Mouse (Mus musculus) frontal cortex, postnatal 25 days (tissue): ENCODE results near the gene Anapc15.

Experiments used
- DNase-seq, 2 experiments: peaks; one replicate each; pipeline ENCODE4 v3.0.0; 2022; ENCODE audit warnings: low spot score in 2 of 2

The Anapc15 gene

DNA sequence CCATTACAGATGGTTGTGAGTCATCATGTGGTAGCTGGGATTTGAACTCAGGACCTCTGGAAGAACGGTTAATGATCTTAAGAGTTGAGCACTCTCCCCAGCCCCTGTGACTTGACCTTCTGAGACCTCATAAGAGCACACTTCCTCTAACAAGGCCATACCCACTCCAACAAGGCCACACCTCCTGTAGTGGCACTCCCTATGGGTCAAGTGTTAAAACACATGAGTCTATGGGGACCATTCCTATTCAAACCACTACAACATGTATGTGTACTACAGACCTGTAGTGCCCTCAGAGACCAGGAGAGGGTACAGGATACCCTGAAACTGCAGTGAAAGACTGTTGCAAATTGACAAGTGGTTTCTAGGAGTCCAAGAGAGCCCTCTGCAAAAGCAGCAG is 15.6 kb upstream of the Anapc15 start:
- no peak for DNase-seq

DNA sequence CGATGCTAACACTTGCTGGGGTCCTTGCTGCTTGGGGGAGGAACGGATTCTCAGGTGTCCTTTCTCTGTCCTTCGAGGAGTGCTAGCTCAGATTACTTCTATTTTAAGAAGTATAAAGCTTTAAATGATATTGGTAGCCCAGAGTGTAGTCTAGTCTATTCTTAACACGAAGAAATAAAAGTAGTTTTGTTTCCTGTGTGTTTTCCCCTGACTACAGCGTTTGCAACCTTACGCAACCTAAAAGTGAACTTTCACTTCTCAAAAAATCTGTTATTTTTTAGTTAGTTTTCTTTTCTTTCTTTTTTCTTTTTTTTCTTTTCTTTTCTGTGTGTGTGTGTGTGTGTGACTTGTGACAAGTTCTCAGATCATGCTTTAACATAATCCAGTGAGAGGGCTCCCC is 11.8 kb upstream of the Anapc15 start:
- no peak for DNase-seq

DNA sequence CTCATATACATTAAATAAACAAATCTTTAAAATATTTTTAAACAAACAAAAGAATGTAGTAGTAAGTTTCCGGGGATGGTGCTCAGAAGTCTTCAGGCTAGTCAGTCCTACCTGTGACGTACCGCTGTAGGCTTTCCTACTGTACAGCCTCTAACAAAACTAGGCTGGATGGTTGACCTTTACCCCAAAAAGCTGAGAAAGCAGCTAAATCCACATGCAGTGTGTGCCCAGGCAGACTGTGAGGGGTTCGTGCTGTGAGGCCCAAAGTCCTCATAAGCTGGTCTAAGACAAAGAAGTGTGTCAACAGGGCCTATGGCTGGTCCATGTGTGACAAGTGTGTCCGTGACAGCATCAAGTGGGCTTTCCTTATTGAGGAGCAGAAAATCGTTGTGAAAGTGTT is 10.7 kb upstream of the Anapc15 start:
- DNase-seq, result no peak

DNA sequence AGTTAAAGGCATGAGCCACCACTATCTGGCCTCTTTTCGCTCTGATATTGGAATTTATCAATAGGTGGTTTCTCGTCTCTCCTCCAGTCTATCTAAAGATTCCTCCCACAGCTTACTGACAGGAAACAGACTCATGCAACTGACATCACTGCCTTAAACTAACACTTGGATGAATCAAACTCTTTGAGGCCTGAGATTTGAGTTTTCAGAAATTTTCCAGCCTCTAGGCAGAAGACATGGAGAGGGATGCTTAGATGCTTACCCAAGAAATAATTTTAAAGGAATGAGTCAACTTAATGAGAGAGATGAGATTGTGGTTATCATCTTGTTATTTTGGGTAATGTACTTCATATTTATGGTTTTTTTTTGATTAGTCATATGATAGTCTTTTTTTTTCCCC is 9.7 kb upstream of the Anapc15 start:
- DNase-seq, result no peak

DNA sequence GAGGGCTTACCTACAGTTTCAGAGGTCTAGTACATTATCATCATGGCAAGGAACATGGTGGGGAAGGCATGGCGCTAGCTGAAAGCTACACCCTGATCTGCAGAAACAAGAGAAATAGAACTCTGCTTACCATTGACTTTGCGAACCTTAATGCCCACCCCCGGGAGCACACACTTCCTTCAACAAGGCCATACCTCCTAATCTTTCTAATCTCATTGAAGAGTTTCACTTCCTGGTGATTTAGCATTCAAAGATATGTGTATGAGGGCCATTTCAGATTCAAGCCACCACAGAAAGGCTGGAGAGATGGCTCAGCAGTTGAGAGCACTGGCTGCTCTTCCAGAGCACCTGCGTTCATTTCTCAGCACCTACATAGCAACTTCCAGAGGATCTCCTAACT is 6.4 kb upstream of the Anapc15 start, which contains the start of gene Folr2:
TSS of gene Folr2 (minus strand) at position 101 of the 400 bp plus-strand sequence.
- no peak for DNase-seq

DNA sequence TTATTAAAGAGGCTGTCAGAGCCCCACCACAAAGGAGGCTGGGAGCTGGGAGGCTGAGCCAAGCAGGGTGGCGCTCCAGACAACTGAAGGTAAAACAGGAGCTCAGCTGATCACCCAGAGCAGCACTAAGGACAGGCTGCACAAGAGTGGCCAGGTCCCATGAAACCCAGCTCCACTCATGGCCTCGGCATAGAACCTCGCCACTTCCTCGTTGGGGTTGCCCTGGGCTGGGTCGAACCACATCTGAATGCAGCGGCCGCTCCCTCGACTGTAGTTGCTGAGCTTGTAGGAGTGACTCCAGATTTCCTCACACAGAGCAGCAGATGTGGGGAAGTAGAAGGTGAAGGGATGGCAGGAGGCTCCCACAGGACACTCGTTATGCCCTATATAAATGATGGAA is 5.2 kb upstream of the Anapc15 start:
- no peak for DNase-seq

DNA sequence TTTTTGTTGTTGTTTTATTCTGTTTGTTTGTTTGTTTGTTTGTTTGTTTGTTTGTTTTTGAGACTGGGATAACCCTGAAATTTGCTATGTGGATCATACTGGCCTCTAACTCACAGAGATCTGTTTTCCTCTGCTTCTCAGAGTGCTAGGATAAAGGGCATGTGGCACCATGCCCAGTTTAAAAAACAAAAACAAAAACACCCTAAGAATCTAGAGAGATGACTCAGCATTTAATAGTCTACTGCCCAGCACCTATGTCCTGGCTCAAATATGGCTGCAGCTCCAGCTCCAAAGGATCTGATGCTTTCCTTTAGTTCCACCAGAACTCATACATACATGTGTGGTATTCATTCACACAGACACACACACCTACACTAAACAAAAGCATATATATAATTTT is 2.5 kb upstream of the Anapc15 start:
- no peak for DNase-seq

DNA sequence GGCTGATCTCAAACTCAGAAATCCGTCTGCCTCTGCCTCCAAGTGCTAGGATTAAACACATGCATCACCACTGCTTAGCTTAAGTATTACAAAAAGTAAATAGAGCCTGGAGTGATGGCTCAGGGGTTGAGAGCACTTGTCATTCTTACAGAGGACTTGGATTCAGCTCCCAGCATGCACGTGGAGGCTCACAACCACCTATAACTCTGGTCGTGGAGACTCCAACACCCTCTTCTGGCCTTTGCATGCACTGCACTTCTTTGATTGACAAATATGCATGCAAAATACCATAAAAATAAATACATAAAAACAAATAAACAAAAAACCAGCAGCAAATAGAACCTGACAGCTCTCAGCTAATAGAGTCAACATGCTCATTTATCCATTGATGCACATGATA is 1.2 kb upstream of the Anapc15 start:
- DNase-seq, result no peak

DNA sequence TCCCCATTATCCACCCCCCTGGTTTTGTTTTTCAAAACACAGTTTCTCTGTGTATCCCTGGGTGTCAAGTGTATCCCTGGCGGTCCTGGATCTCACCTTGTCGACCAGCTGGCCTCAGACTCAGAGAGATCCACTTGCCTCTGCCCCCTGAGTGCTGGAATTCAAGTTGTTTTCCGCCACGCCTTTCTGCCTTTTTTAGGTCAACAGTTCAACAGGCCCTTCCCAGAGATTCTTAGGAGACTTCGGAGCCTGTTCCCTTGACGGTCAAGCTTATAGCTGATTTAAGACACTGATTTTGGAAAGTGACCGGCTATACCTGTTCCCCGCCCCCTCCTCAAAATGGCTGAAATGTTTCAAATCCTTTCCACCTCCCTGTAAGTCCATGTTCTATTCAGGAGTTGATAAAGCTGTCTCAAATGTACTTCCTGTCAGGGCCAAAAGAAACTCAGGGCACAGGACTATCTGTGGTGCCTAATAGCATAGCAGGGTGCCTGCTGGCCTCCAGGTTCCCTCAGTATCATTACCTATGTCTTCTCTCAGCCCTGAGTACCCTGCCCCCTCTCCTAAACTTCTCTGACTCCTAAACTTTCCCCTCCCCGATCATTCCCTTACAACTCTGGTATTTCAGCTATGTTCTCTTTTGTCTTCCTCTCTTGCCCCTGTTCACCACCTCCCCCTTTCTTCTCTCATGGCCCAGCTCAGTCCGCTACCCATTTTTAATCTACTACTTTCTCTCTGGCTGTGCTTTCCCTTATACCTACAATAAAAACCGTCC is 3.2 kb downstream of the Anapc15 start:
- no peak for DNase-seq

DNA sequence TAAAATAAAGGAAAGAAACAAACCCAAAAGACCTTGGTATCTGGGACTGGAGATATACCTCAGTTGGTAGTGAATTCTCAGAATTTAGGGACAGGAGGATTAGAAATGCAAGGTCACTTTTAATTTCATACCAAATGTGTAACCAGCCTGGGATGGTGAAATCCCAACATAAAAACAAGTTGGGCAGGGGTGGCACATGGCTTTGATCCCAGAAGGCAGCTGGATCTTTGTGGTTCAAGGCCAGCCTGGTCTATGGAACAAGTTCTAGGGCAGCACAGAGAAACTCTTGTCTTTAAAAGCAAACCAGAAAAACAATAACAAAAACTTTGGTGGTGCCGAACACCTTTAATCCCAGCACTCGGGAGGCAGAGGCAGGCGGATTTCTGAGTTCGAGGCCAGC is 4.0 kb downstream of the Anapc15 start:
- no peak for DNase-seq

DNA sequence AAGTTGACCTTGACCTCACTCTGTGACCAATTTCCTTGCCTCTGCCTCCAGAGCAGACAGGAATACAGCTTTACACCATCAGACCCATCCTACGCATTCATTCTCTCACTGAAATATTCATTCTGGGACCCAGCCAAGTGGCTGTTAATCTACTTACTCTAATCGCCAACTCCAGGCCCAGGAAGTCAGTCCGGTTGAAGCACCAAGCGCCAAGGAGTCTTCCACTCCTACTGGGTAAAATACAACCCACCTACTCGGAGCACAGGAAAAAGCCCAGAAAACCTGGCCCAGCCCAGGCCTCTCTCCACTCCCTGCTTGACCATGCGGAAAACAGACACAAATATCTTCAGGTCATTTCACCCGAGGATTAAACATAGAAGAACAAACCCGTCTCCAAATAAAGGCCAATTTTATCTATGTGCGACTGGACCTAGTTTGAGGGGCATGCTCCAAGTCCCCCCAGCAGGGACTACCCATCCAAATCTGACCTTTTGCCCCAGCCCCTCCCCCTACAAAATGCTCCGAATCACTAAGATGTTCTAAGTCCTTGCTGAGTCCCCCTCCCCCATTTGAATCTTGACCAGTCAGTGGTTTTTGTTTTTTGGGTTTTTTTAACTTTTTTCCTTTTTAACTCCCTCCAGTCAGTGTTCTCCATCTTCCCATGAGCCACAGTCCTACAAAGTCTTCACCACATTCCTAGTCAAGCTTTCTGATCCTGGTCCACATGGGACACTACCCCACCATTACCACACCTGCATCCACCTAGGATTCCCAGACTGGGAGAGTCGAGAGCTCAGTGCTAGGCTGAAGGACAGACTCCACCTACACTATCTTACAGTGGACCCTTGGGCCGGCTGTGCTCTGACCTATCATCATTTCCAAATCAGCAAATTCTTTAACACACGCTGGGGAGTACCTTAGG is 5.0 kb downstream of the Anapc15 start:
- DNase-seq, result no peak

DNA sequence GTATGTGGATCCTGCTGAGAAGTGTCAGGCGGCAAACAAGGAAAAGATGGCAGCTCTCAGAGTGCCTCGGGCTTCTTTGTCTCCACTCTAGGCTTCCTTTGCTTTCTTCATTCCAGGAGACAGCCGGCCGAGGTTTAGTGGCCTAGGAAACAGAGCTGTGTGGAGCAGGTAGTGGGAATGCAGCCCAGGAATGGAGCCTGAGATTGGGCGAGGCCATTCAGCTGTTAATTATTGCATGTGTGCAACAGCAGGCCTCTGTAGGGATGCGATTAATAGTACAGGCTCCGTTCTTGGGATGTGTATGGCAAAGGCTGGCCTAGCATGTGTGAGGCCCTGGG is 5.6 kb downstream of the Anapc15 start:
- no peak for DNase-seq

DNA sequence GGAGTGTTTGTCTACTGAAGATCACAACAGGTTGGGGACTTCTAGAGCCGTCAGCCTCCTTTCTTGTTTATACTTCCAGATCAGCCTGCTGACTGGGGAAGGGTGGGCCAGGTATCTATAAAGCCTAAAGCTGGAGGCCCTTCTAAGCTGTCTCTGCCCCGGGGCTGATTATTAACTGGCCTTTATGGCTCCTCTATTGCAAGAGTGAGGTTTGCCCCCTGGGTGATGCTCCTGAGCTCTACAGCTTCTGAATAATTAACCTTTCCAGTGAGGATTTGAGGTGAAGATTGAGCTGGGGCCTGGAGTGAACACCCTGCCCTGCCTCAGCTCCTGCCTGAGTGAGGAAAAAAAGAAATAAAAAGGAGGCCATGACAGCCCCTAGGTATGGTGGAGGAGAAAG is 7.1 kb downstream of the Anapc15 start, which contains the start of gene Folr1:
TSS of gene Folr1 (minus strand) at position 160 of the 400 bp plus-strand sequence.
- no peak for DNase-seq

DNA sequence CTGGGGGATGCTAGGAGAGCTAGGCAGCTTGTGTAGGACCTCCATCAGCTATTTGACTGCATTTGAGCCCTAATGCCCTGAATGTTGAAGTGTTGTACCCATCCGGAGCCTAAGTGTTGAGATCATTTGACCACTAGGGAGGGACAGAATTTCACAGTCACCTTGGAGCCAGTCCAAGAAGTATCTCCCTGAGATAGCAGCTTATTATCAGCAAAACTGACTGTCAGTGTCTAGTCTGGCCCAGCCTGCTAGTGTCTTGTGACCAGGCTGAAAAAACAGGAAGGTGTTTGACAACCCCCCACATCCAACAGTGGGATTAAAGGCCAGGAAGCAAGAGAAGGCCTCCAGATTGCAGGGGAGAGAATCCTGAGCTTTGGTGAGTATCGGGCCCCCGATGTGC is 7.8 kb downstream of the Anapc15 start:
- DNase-seq, result no peak

DNA sequence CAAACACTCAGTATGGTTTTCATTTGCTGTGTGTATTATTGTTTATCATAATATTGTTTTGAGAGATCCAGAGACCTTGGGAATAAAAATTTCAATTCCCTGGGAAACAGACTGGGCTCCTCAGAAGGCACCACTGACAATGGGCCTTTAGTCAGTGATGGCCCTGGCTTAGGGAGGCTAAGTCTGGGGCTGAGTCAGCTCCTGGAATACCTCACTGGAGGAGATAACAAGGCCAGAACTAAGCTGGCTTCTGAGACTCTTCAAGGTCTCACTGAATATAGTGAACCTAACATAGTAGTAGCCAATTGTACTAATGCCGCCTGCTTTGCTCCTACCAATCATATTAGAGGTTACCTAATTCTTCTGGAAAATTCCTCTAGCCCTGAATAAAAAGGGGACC is 12.5 kb downstream of the Anapc15 start:
- no peak for DNase-seq

DNA sequence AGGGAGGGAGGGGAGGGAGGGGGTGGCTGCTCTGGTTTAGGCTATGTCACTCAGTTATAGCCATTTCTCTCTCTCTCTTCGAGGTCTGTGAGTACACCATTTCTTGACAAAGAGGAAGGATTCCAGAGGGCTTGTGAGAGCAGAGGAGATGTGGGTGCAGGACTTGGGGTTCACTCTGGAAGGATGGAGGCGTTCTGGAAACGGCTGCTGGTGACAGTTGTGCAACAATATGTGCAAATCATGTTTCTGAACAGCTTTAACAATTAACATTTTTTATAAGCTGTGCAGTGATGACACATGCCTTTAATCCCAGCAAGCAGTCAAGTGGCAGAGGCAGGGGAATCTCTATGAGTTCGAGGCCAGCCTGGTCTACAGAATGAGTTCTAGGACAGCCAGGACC is 17.3 kb downstream of the Anapc15 start:
- no peak for DNase-seq

DNA sequence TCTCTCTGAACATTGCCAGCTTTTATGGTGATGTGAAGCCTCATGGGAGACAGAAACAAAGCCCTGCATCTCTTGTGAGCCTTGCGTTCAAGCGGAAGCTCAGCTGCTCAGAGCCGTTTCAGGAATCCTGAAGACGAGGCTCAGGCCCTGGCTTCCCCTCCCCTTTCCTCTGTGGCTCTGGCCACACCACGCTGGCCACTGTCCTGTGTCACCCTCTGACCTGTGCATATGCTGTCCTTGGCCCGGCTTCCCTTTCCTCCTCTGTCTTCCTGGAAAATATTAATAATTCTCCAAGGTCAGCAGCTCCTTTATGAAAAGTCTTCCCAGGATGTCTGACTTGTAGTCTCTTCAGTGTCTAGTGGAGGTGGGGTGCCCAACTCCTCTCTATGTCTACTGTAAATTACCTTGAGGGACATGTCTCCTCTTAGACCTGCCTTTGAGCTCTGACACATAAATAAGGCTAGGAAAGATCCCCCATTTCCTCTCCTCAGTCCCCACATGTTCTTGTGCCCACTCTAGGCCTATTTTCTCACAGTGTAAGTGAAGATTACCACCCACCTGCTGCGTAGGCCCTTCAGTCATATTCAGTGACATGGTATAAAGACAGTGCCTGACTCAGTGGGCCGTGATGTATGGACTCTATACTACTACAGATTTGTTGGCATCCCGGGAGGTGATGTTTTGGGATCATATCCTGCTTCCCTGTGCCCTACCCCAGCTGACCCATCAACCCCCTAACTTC is 19.1 kb downstream of the Anapc15 start:
- no peak for DNase-seq

DNA sequence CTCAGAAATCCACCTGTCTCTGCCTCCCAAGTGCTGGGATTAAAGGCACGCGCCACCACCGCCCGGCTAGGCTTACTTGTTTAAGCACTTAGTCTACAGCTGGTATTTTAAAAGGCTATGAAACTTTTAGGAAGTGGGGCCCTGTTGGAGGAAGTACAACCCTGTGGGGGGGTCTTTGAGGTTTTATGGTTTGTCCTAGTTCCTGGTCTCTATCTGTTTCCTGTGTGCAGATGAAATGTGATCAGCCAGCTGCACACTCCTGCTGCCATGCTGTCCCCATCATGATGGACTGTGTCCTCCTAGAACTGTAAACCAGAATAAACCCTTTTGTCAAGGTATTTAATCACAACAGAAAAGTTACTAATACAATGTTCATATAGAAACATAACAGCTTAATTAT is 20.6 kb downstream of the Anapc15 start:
- no peak for DNase-seq

DNA sequence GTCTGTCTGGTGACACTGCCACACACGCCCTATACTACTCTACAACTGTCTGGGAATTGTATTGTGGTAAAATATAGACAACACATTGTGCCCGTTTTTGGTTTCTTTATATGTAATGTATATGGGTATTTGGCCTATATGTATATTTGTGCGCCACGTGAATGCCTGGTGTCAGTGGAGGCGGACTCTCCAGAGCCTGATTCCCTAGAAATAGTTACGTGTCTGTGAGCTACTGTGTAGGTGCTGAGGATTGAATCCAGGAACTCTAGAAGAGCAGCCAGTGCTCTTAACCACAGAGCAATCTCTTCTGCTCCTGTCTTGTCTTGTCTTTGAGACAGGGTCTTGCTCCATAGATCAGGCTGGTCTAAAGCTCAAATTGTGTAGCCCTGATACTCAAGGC is 22.8 kb downstream of the Anapc15 start:
- DNase-seq, result no peak

DNA sequence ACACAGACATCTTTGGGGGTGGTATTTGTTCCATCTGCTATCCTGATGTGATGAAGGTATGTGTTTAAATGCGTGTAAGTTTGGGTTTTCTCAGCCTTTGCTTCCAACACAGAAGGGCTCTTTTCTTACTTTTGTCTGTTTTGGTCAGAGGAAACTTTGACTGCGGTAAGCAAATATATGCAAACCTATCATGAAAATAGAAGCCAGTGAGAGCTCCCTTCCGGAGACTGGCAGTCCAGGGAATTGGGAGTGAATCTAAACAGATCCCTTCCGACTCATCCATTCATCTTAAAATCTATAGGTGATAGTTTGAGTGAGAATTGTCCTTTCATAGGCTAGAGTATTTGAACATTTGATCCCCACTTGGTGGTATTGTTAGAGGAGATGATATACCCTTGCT is 24.9 kb downstream of the Anapc15 start:
- no peak for DNase-seq

DNA sequence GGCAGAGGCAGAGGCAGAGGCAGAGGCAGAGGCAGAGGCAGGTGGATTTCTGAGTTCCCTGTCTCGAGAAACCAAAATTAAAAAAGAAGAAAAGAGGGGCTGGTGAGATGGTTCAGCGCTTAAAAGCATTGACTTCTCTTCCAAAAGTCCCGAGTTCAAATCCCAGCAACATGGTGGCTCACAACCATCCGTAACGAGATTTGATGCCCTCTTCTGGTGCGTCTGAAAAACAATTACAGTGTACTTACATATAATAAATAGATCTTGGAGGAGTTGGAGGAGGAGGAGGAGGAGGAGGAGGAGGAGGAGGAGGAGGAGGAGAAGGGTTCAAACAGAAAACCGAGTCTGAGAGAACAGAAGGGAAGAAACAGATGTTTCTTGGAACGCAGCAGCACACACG is 32.2 kb downstream of the Anapc15 start:
- no peak for DNase-seq
